Mouse (Mus musculus) CH12.LX (cell line): ENCODE measurements at regions not wholly inside any gene's neighbourhood (a gene's known extent, or its start where the extent isn't known, plus 50 kb on each side); places are given as distances from the start of the nearest gene placed in this dataset.

Experiments used
- EP300 ChIP-seq: IDR thresholded peaks from 2 replicates; pipeline ENCODE4 v1.6.1; 2011; ENCODE audit warnings: low read length, improper control_type of control experiment
- MAX ChIP-seq: IDR thresholded peaks from 2 replicates; pipeline ENCODE4 v1.6.1; 2011; ENCODE audit warnings: low read length, improper control_type of control experiment
- NELFE ChIP-seq: IDR thresholded peaks from 2 replicates; pipeline ENCODE4 v1.6.1; 2011; ENCODE audit warnings: low read depth, low read length, improper control_type of control experiment
- SMC3 ChIP-seq: IDR thresholded peaks from 2 replicates; pipeline ENCODE4 v1.6.1; 2011; ENCODE audit warnings: low read depth, low read length, improper control_type of control experiment
- UBTF ChIP-seq: IDR thresholded peaks from 2 replicates; pipeline ENCODE4 v1.6.1; 2012; ENCODE audit warnings: low read depth, mild to moderate bottlenecking, inconsistent platforms, low read length, improper control_type of control experiment, moderate library complexity
- USF1 ChIP-seq: IDR thresholded peaks from 2 replicates; pipeline ENCODE4 v1.6.1; 2014; ENCODE audit warnings: low read depth, mild to moderate bottlenecking, inconsistent platforms, low read length, improper control_type of control experiment

GRCm38 (mm10) chr3:148759500-148759899, 230.9 kb downstream of the Adgrl2 start:
- TF ChIP-seq SMC3 = no peak
- TF ChIP-seq USF1 = no peak
- no peak for TF ChIP-seq UBTF
- no peak for TF ChIP-seq MAX
- TF ChIP-seq EP300 = no peak
- no peak for TF ChIP-seq NELFE
